Mouse (Mus musculus) kidney, postnatal 4 days (tissue): Measurements from ENCODE around the gene Map3k21.

Experiments used
- DNase-seq, 2 experiments: peaks; one replicate each; pipeline ENCODE4 v3.0.0; 2021; ENCODE audit warnings: mixed read lengths in 2 of 2

The Map3k21 gene

DNA sequence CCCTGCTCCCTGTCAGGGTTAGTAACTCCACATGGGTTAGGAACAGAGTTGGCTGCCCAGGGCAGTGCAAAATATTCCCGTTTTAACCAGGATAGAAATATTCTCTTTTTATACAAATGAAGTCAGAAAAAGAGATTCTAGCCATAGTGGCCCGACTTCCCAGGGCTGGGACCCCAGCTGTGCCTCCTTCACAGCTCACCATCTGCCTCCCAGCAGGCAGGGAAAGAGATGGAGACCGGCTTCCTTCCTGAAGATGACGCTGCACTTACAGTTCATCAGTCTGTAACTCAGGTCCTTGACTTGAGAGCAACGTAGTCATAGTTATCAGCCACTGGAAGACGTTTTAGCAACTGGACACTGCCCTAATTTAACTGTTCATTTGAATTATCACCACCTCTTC lies 70.6 kb downstream of the Map3k21 start:
- DNase-seq: no peak

- no peak for DNase-seq
Measured at GRCm38 (mm10) chr8:125983515-125983914, 73.3 kb downstream of the Map3k21 start.

- DNase-seq: no peak
Measured at GRCm38 (mm10) chr8:125984140-125984539, 73.9 kb downstream of the Map3k21 start.

- DNase-seq: no peak
Measured at GRCm38 (mm10) chr8:125985364-125985763, 75.1 kb downstream of the Map3k21 start.

DNA sequence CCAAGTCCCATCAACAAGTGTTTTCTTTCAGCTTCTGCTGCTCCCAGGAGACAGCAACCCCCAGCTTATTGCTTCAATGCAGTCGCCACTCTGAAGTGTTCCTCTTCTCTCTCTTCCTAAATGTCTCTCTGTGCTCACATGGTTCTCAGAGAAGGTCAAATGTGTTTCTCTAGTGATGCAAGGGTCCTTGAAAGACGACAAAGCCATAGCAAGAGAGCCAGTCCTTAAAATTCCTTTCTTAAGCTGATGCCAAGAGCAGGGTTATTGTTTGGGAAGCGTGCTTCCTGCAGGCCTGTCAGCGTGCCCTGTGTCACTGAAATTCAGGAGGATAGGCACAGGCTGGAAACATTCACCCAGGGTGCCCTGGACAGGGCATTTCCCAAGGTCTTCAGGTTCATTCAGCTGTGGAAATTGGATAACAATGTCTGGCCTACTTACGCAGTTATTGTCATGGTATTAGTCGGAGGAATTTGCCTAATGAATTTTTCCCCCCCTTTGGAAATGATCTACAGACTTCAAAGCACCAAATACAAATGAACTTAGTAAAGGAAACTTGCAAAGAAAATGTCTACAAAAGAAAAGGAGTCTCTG lies 76.8 kb downstream of the Map3k21 start:
- no peak for DNase-seq

- DNase-seq: no peak
Measured at GRCm38 (mm10) chr8:125987996-125988395, 77.7 kb downstream of the Map3k21 start.

GRCm38 (mm10) chr8:125993636-125994035 lies 83.4 kb downstream of the Map3k21 start:
- no peak for DNase-seq

GRCm38 (mm10) chr8:125995101-125995986 lies 85.1 kb downstream of the Map3k21 start, which contains the start of gene Kcnk1:
TSS of gene Kcnk1 (plus strand) at chr8:125995170.
- peak; percentile 75 to 86 for DNase-seq

GRCm38 (mm10) chr8:125996031-125996839 lies 86.0 kb downstream of the Map3k21 start:
- peak; percentile 40 to 51 for DNase-seq

GRCm38 (mm10) chr8:125996980-125997379 lies 86.7 kb downstream of the Map3k21 start:
- no peak for DNase-seq
